Mouse (Mus musculus): Measurements from ENCODE around the gene 1700069L16Rik.

GRCm38 (mm10) chr5:113682472-113682871, 42.1 kb downstream of the 1700069L16Rik start:
- TF ChIP-seq CTCF (IDR thresholded peaks at IDR 0.05; ENCODE audit: insufficient read depth, low read depth, low read length) (no peak), POLR2A (IDR thresholded peaks at IDR 0.05; ENCODE audit: insufficient read depth, low read depth, low read length) (no peak)

Data from olfactory bulb, adult 2 months (tissue).